Mouse (Mus musculus) neural tube, embryonic 12.5 days (tissue): ENCODE data around the gene Cldn3. TPM values are rescaled to one million over a fixed set of nuclear protein-coding genes. Genes with fewer than 3 reads are reported as not detected.
A peak's percentile ranks its signal among the peaks of the same experiment; 100 is the strongest.

Source experiments
- ATAC-seq: fragments of 200-750 bp; cut with Nextera tagmentation; 2 replicates; pipeline ENCODE4 v1.8.0; 2017; ENCODE audit warnings: low read depth, mild to moderate bottlenecking, moderate TSS enrichment, moderate library complexity; ENCODE audit not compliant: low FRiP score
- H3K27ac ChIP-seq: fragments of 300-500 bp; sonication (generic); 2 replicates; pipeline ENCODE4 v1.5.1; 2016
- H3K27me3 ChIP-seq: fragments of 300-500 bp; sonication (generic); replicated peaks from 2 replicates; pipeline ENCODE4 v1.6.1; 2016; ENCODE audit warnings: mild to moderate bottlenecking
- H3K36me3 ChIP-seq: fragments of 300-500 bp; sonication (generic); 2 replicates; pipeline ENCODE4 v1.6.1; 2016; ENCODE audit warnings: mild to moderate bottlenecking
- H3K4me1 ChIP-seq: fragments of 300-500 bp; sonication (generic); 2 replicates; pipeline ENCODE4 v1.6.1; 2016
- H3K4me2 ChIP-seq: fragments of 300-500 bp; sonication (generic); replicated peaks from 2 replicates; pipeline ENCODE4 v1.6.1; 2016; ENCODE audit warnings: mild to moderate bottlenecking
- H3K4me3 ChIP-seq: fragments of 300-500 bp; sonication (generic); 2 replicates; pipeline ENCODE4 v1.5.1; 2016
- H3K9ac ChIP-seq: fragments of 300-500 bp; sonication (generic); 2 replicates; pipeline ENCODE4 v1.6.1; 2016; ENCODE audit warnings: mild to moderate bottlenecking
- H3K9me3 ChIP-seq: fragments of 300-500 bp; sonication (generic); 2 replicates; pipeline ENCODE4 v1.6.1; 2016; ENCODE audit warnings: mild to moderate bottlenecking
- WGBS: fragments of 180-500 bp; shearing (Covaris S2); methylation state at CpG from one replicate; pipeline ENCODE4 v1.1.7; 2016; 5-methylcytosine and 5-hydroxymethylcytosine counted together
- polyA plus RNA-seq: library from polyadenylated mRNA; unstranded; fragments of >200 nt; fragmentation: Nextera tagmentation; extraction: Ambion mirVana; gene quantifications from 2 replicates; pipeline ENCODE4 v1.2.1, GENCODE M21; 2016

Gene Cldn3
- polyA plus RNA-seq, 1 experiment from 2014 or later, result 1.9 TPM

DNA sequence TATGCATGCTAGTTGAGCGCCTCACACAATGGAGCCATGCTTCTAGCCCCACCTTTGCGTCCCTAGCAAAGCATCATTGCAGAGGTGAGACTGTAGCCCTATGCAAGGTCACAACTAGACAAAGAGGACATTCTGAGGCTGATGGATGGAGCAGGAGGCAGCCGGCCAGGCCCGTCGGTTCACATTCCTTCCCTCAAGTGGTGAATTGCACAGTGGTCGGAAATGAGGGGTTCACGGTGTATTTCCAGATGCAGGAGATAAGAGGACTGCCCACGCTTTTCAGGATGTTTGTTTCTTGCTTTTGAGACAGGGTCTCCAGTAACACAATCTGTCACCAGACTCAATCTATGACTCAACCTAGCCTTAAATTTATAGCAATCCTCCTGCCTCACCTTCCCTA lies 15.3 kb upstream of the Cldn3 start:
- no peak for ATAC-seq

DNA sequence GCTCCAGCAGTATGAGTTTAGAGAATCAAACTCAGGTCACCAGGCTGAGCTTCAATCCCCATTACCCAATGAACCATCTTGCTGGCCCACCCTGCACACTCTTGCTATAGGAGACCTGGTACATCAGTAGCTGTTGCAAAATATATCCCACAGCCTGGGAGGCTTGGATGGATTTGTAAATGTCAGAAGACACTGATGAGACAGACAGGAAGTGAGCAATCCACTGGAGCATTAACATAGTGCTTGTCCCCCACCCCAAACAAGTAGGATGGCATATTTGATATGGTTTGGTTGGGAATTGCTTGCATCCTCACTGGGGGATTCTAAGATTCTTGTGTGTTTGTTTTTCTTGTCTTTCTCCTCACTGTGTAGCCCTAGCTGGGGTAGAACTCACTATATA lies 12.9 kb upstream of the Cldn3 start:
- no peaks in the 10 kb centered on the region for H3K9me3 ChIP-seq
- no peaks in the 10 kb centered on the region for H3K27me3 ChIP-seq
- ATAC-seq, result no peak
- H3K4me2 ChIP-seq, result no peak overlapping the region
- no peaks in the 10 kb centered on the region for H3K36me3 ChIP-seq
- H3K9ac ChIP-seq, result no peak overlapping the region
- H3K4me3 ChIP-seq, result no peak overlapping the region
- H3K4me1 ChIP-seq, result no peaks in the 10 kb centered on the region
- no peak overlapping the region for H3K27ac ChIP-seq

More for the DNA sequence above, 15.3 kb upstream of the Cldn3 start:
- H3K4me2 ChIP-seq, result no peak overlapping the region
- no peaks in the 10 kb centered on the region for H3K9me3 ChIP-seq
- no peaks in the 10 kb centered on the region; the same call in 1 of the 2 replicates for H3K4me1 ChIP-seq
- H3K9ac ChIP-seq, result no peak overlapping the region
- peaks cover 6% of the 10 kb centered on the region; the same call in 1 of the 2 replicates for H3K27me3 ChIP-seq
- no peaks in the 10 kb centered on the region for H3K36me3 ChIP-seq
- no peak overlapping the region for H3K27ac ChIP-seq
- H3K4me3 ChIP-seq, result no peak overlapping the region
- WGBS, result 85% methylated on average over 8 of the region's 8 CpGs

DNA sequence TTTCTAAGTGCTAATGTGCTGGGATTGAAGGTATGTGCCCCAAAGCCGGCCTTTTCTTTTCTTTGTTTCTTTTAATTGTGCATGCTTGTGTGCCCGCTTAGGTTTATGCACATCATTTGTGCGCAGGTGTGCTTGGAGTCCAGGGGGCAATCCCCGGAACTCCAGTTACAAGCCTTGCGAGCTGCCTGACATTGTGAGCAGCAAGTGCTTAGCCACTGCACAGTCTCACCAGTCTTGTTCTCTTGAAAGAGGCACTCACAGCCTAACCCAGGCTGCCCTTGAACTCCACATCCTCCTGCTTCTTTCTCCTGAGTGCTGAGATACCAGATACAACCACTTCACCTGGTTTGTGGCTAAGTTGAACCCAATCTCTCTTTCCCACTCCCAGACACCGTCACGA lies 12.5 kb upstream of the Cldn3 start:
- Histone ChIP-seq H3K4me3 (no peak overlapping the region), H3K27me3 (no peaks in the 10 kb centered on the region), H3K9me3 (no peaks in the 10 kb centered on the region), H3K27ac (no peak overlapping the region), H3K9ac (no peak overlapping the region), H3K4me1 (no peaks in the 10 kb centered on the region), H3K4me2 (no peak overlapping the region), H3K36me3 (no peaks in the 10 kb centered on the region)
- 85% methylated on average over 7 of the region's 7 CpGs for WGBS
- no peak for ATAC-seq

GRCm38 (mm10) chr5:134974294-134974693 lies 11.7 kb upstream of the Cldn3 start:
- 69% methylated on average over 7 of the region's 7 CpGs for WGBS
- Histone ChIP-seq H3K9ac (no peak overlapping the region), H3K4me1 (no peaks in the 10 kb centered on the region), H3K27ac (no peak overlapping the region), H3K4me3 (no peak overlapping the region), H3K36me3 (no peaks in the 10 kb centered on the region), H3K4me2 (no peak overlapping the region), H3K9me3 (no peaks in the 10 kb centered on the region), H3K27me3 (no peaks in the 10 kb centered on the region)
- no peak for ATAC-seq

DNA sequence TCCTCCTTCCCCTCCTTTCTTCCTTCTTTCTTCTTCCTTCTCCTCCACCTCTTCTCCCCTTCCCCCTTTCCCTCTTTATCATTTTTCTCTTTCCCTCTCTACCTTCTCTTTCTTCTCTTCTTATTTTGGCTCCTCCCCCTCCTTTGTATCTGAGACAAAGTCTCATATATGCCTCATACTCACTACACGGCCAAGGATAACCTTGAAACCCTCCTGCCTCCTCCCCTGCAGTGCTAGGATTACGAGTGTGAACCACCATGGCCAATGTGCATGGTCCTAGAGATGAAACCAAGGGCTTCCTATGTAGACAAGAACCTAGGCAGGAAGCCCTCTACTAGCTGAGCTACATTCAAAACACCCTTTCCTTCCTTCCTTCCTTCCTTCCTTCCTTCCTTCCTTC lies 11.1 kb upstream of the Cldn3 start:
- Histone ChIP-seq H3K4me1 (no peaks in the 10 kb centered on the region), H3K4me2 (no peak overlapping the region), H3K36me3 (no peaks in the 10 kb centered on the region), H3K27me3 (no peaks in the 10 kb centered on the region), H3K4me3 (no peak overlapping the region), H3K9ac (no peak overlapping the region), H3K9me3 (no peaks in the 10 kb centered on the region), H3K27ac (no peak overlapping the region)
- ATAC-seq, result no peak
- 68% methylated on average over 2 of the region's 2 CpGs for WGBS

DNA sequence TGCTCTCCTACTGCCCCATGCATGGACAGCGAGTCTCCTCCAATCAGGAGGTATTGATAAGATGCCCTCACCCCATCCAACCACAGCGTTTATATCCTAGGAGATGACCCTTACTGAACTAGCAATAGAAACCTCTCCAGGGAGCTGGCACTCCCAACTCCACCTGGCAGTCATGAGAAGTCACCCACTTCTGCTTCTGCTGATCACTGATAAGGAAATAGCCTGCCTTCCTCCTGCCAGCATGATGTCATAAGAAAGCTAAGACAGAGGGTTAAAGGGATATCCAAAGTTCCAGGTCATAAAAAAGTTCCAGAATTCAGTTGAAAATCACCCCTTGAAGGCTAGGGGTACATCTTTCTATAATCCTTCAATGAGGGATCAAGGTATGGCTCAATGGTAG lies 9.8 kb upstream of the Cldn3 start:
- H3K4me1 ChIP-seq, result no peaks in the 10 kb centered on the region
- no peak overlapping the region for H3K4me3 ChIP-seq
- H3K4me2 ChIP-seq, result no peak overlapping the region
- no peaks in the 10 kb centered on the region for H3K27me3 ChIP-seq
- no peak overlapping the region for H3K9ac ChIP-seq
- ATAC-seq, result no peak
- no peaks in the 10 kb centered on the region for H3K9me3 ChIP-seq
- no peak overlapping the region for H3K27ac ChIP-seq
- no peaks in the 10 kb centered on the region for H3K36me3 ChIP-seq
- 93% methylated on average over 2 of the region's 2 CpGs for WGBS

DNA sequence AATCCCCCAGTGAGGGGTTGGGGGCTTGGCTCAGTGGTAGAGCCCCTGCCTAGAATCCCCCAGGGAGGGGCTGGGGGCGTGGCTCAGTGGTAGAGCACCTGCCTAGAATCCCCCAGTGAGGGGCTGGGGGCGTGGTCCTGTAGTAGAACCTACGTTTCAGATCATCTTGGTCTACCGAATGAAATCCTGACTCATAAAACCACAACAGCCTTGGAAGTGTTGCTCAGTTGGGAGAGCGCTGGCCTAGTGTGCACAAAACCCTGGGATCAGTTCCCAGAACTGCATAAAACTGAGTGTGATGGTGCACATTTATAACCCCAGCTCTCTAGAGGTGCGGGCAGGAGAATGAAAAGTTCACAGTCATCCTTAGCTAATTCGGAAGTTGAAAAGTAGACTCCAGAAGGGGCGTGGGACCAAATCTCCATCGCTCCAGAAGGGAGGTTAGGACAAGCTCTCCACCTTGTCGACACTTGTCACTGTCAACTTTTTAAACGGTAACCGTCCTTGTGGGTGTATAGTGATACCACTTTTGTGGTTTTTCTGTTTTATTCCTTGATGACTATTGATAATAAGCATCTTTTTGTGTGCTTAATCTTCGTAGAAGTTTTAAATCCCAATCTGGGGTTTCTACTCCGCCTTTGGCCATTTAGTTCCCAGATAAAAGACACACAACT lies 9.3 kb upstream of the Cldn3 start:
- H3K4me2 ChIP-seq, result no peak overlapping the region
- H3K4me3 ChIP-seq, result no peak overlapping the region
- no peaks in the 10 kb centered on the region for H3K36me3 ChIP-seq
- no peaks in the 10 kb centered on the region for H3K4me1 ChIP-seq
- no peaks in the 10 kb centered on the region for H3K9me3 ChIP-seq
- no peak overlapping the region for H3K9ac ChIP-seq
- no peak for ATAC-seq
- H3K27ac ChIP-seq, result no peak overlapping the region
- no peaks in the 10 kb centered on the region for H3K27me3 ChIP-seq
- 85% methylated on average over 14 of the region's 14 CpGs for WGBS

GRCm38 (mm10) chr5:134977837-134978236 lies 8.2 kb upstream of the Cldn3 start:
- Histone ChIP-seq H3K4me1 (no peaks in the 10 kb centered on the region), H3K9me3 (no peaks in the 10 kb centered on the region), H3K4me3 (no peak overlapping the region), H3K36me3 (no peaks in the 10 kb centered on the region), H3K27ac (no peak overlapping the region), H3K27me3 (no peaks in the 10 kb centered on the region), H3K9ac (no peak overlapping the region), H3K4me2 (no peak overlapping the region)
- WGBS, result 90% methylated on average over 4 of the region's 4 CpGs
- no peak for ATAC-seq

DNA sequence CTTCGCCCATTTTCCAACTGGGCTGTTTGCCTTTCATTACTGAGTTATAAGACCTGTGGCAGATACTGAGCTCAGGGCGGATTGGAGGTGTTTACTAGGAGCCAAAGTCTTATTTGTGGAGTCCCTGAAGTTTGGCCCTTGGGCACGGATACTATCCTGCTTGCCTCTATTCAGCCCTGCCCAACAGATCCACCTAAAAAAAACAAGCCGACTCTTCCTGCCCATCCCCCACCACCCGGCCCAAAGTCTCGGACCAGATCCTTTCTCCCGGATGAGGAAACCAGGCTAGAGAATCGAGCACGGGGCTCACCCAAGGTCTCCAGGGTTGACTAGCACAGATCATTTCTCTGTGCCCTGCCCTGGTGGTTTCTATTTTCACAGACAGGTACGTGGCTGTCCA lies 4.9 kb upstream of the Cldn3 start:
- H3K4me3 ChIP-seq, result no peak overlapping the region
- WGBS, result 70% methylated on average over 10 of the region's 10 CpGs
- no peak for ATAC-seq
- no peaks in the 10 kb centered on the region for H3K36me3 ChIP-seq
- H3K4me2 ChIP-seq, result no peak overlapping the region
- no peak overlapping the region for H3K9ac ChIP-seq
- no peaks in the 10 kb centered on the region for H3K9me3 ChIP-seq
- H3K27me3 ChIP-seq, result peaks cover 21% of the 10 kb centered on the region
- H3K27ac ChIP-seq, result no peak overlapping the region
- peaks cover 17% of the 10 kb centered on the region; the same call in 1 of the 2 replicates for H3K4me1 ChIP-seq

GRCm38 (mm10) chr5:134983111-134983510 lies 2.9 kb upstream of the Cldn3 start:
- H3K4me1 ChIP-seq, result peaks cover 24% of the 10 kb centered on the region
- 93% methylated on average over 1 of the region's 1 CpGs for WGBS
- no peaks in the 10 kb centered on the region for H3K9me3 ChIP-seq
- H3K36me3 ChIP-seq, result no peaks in the 10 kb centered on the region
- H3K4me3 ChIP-seq, result no peak overlapping the region
- no peak for ATAC-seq
- no peak overlapping the region for H3K27ac ChIP-seq
- H3K9ac ChIP-seq, result no peak overlapping the region
- peaks cover 41% of the 10 kb centered on the region for H3K27me3 ChIP-seq
- H3K4me2 ChIP-seq, result no peak overlapping the region

GRCm38 (mm10) chr5:134983771-134984170 lies 2.2 kb upstream of the Cldn3 start:
- no peaks in the 10 kb centered on the region for H3K9me3 ChIP-seq
- H3K4me1 ChIP-seq, result peaks cover 24% of the 10 kb centered on the region
- no peak for ATAC-seq
- no peaks in the 10 kb centered on the region for H3K36me3 ChIP-seq
- H3K4me3 ChIP-seq, result no peak overlapping the region
- no peak overlapping the region for H3K9ac ChIP-seq
- H3K4me2 ChIP-seq, result no peak overlapping the region
- peaks cover 41% of the 10 kb centered on the region for H3K27me3 ChIP-seq
- no peak overlapping the region for H3K27ac ChIP-seq
- WGBS, result 6% methylated on average over 3 of the region's 3 CpGs

DNA sequence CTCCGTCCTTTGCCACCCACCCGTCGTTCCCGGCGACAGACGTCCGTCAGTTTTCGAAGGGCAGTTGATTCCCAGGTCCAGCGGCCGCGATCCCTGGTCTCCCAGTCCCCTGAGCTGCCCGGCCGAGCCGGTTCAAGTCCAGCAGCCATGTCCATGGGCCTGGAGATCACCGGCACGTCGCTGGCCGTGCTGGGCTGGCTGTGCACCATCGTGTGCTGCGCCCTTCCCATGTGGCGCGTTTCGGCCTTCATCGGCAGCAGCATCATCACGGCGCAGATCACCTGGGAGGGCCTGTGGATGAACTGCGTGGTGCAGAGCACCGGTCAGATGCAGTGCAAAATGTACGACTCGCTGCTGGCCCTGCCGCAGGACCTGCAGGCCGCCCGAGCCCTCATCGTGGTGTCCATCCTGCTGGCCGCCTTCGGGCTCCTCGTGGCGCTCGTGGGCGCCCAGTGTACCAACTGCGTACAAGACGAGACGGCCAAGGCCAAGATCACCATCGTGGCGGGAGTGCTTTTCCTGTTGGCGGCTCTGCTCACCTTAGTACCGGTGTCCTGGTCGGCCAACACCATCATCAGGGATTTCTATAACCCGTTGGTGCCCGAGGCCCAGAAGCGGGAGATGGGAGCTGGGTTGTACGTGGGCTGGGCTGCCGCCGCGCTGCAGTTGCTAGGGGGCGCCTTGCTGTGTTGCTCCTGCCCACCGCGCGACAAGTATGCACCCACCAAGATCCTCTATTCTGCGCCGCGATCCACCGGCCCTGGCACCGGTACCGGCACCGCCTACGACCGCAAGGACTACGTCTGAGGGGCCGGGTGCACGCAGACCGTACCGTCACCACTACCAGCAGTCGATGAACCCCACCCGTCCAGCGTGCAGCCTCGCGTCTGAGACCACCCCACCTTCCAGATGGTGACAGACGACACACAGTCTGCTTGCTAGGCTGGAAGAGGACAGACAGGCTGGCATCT lies 569 bp downstream of the Cldn3 start:
- H3K27me3 ChIP-seq, result peaks cover 49% of the 10 kb centered on the region
- no peaks in the 10 kb centered on the region for H3K9me3 ChIP-seq
- no peak for ATAC-seq
- no peaks in the 10 kb centered on the region for H3K36me3 ChIP-seq
- H3K4me3 ChIP-seq, result peak overlapping the region; percentile 22
- no peak overlapping the region for H3K27ac ChIP-seq
- H3K4me2 ChIP-seq, result peak overlapping the region; percentile 48
- H3K9ac ChIP-seq, result 0 out of 2 replicates have a peak overlapping the region, but pooled peaks have one; percentile 13
- H3K4me1 ChIP-seq, result peaks cover 24% of the 10 kb centered on the region
- 3% methylated on average over 79 of the region's 79 CpGs for WGBS
